9 mouse cellular contexts compared by ENCODE assay signal in genomic region chr4:55005521-55005969, GRCm38 (mm10).
DNase-seq lines count a peak whose midpoint lies in the region; ATAC-seq and TF ChIP-seq lines count a peak whose summit lies in the region.
"Had no signal": no experiment of that assay in that cellular context is flagged by ENCODE, and none has a peak within 500 bp of the region (broad histone marks: within the 10 kb centered on the region; RNA-seq: fewer than 3 reads in every experiment).

No protein-coding gene starts in this region.

- no peak for TF ChIP-seq POLR2A in ES-Bruce4 (IDR thresholded peaks at IDR 0.05; ENCODE audit: insufficient read depth, low read length)

- no peak overlapping the region for H3K4me3 ChIP-seq in ES-Bruce4 (ENCODE audit: low read depth, low read length)
- H3K4me3 ChIP-seq in brown adipose tissue, adult 24 weeks (ENCODE audit: insufficient read depth, low read depth, low read length), result peak overlapping the region; percentile 34
- H3K4me3 ChIP-seq in forebrain, embryonic 12.5 days (replicated peaks), result no peak overlapping the region
- no peak overlapping the region; the same call in 1 of the 2 replicates for H3K4me3 ChIP-seq in hindbrain, embryonic 13.5 days

- ATAC-seq in forebrain, embryonic 12.5 days (ENCODE audit: low FRiP score), result peak; percentile 79
- ATAC-seq in hindbrain, embryonic 13.5 days (ENCODE audit: low FRiP score), result peak; percentile 86

- no peak for TF ChIP-seq CTCF in ES-Bruce4 (IDR thresholded peaks at IDR 0.05; ENCODE audit: low read depth, low read length)

- DNase-seq in left cerebral cortex, adult 9 months (ENCODE audit: low spot score in 2 of 2), result peak; percentile 11 to 49
- DNase-seq in lung, postnatal 25 days (ENCODE audit: low spot score), result peak; percentile 23
- peak; percentile 56 for DNase-seq in retina, postnatal 7 days (ENCODE audit: low read depth, low spot score)
- DNase-seq in thymus, postnatal 10 days (ENCODE audit: low spot score in 2 of 2), result no peak

- H3K27ac ChIP-seq in ES-Bruce4 (ENCODE audit: insufficient read depth, low read length), result peak overlapping the region; percentile 93
- H3K27ac ChIP-seq in brown adipose tissue, adult 24 weeks (replicated peaks; ENCODE audit: low read depth, low read length), result peak overlapping the region; percentile 37
- peak overlapping the region; percentile 89 for H3K27ac ChIP-seq in forebrain, embryonic 12.5 days
- H3K27ac ChIP-seq in hindbrain, embryonic 13.5 days, result peak overlapping the region; percentile 91
- H3K27ac ChIP-seq: macrophage had no signal

- WGBS in forebrain, embryonic 12.5 days, result 5% methylated on average over 9 of the region's 9 CpGs
- 7% methylated on average over 9 of the region's 9 CpGs for WGBS in hindbrain, embryonic 13.5 days

- peaks cover 2% of the 10 kb centered on the region for H3K4me1 ChIP-seq in ES-Bruce4 (ENCODE audit: control insufficient read depth, insufficient read depth, low read length)
- peaks cover 12% of the 10 kb centered on the region for H3K4me1 ChIP-seq in brown adipose tissue, adult 24 weeks (ENCODE audit: control insufficient read depth, insufficient read depth, insufficient read length, low read length)
- H3K4me1 ChIP-seq in forebrain, embryonic 12.5 days, result peaks cover 39% of the 10 kb centered on the region
- peaks cover 43% of the 10 kb centered on the region for H3K4me1 ChIP-seq in hindbrain, embryonic 13.5 days (replicated peaks)

- H3K27me3 ChIP-seq in ES-Bruce4 (ENCODE audit: control insufficient read depth, insufficient read depth, low read length, poor library complexity, severe bottlenecking), result no peaks in the 10 kb centered on the region
- H3K27me3 ChIP-seq in forebrain, embryonic 12.5 days, result no peaks in the 10 kb centered on the region
- H3K27me3 ChIP-seq in hindbrain, embryonic 13.5 days, result no peaks in the 10 kb centered on the region

- peaks cover 89% of the 10 kb centered on the region for H3K9me3 ChIP-seq in ES-Bruce4 (replicated peaks; ENCODE audit: control insufficient read depth, insufficient read depth, low read length, poor library complexity, severe bottlenecking)
- H3K9me3 ChIP-seq in forebrain, embryonic 12.5 days, result no peaks in the 10 kb centered on the region
- no peaks in the 10 kb centered on the region for H3K9me3 ChIP-seq in hindbrain, embryonic 13.5 days

- TF ChIP-seq EP300 in ES-Bruce4 (IDR thresholded peaks at IDR 0.05; ENCODE audit: insufficient read depth, low read depth, low read length), result no peak

- 0 out of 2 replicates have a peak overlapping the region, but pooled peaks have one; percentile 12 for H3K9ac ChIP-seq in ES-Bruce4 (ENCODE audit: low read depth, poor library complexity, severe bottlenecking)
- no peak overlapping the region for H3K9ac ChIP-seq in forebrain, embryonic 12.5 days
- H3K9ac ChIP-seq in hindbrain, embryonic 13.5 days, result peak overlapping the region; percentile 49; the same call in 1 of the 2 replicates

- H3K4me2 ChIP-seq in forebrain, embryonic 12.5 days, result peak overlapping the region; percentile 37
- peak overlapping the region; percentile 41 for H3K4me2 ChIP-seq in hindbrain, embryonic 13.5 days

- H3K36me3 ChIP-seq in ES-Bruce4 (ENCODE audit: control insufficient read depth, insufficient read depth, low read length, poor library complexity, severe bottlenecking), result peaks cover 75% of the 10 kb centered on the region
- H3K36me3 ChIP-seq in forebrain, embryonic 12.5 days (replicated peaks), result peaks cover 48% of the 10 kb centered on the region
- H3K36me3 ChIP-seq in hindbrain, embryonic 13.5 days, result peaks cover 33% of the 10 kb centered on the region

Comparison
In these comparisons a context has a peak if more than half of its experiments do, and no peak if none do; other contexts are left out.
1. H3K27ac ChIP-seq: peak in every context shown above with its lines; median percentile 93 in ES-Bruce4; 91 in hindbrain, embryonic 13.5 days; 89 in forebrain, embryonic 12.5 days; 37 in brown adipose tissue, adult 24 weeks.
2. DNase-seq: peak in left cerebral cortex, adult 9 months (2 of 2), lung, postnatal 25 days (single experiment) and retina, postnatal 7 days (single experiment); none in thymus, postnatal 10 days (0 of 2).